Mouse (Mus musculus) erythroid progenitor cell, adult 5-6 weeks (primary cell): ENCODE measurements around the gene Adamts7. TPM values are rescaled to one million over a fixed set of nuclear protein-coding genes. Genes with fewer than 3 reads are reported as not detected.
A peak's percentile ranks its signal among the peaks of the same experiment; 100 is the strongest.

Experiments used
- ATAC-seq: replicated peaks from 2 replicates; pipeline ENCODE4 v1.8.0; 2016; ENCODE audit warnings: moderate number of reproducible peaks, mild to moderate bottlenecking, moderate TSS enrichment, inconsistent platforms; ENCODE audit not compliant: poor library complexity, low FRiP score, severe bottlenecking
- total RNA-seq, 2 experiments: library from RNA; stranded (forward) in 1 of 2; stranded (reverse) in 1 of 2; fragments of 150-400 nt in 1 of 2; fragments of 186-747, 209-891 nt in 1 of 2; gene quantifications; 2 replicates each; pipeline versions ENCODE4 v1.2.3 to v1.2.4; 2015 to 2017; ENCODE audit warnings: low replicate concordance in 2 of 2

Adamts7 gene
- total RNA-seq, 2 experiments from 2014 or later, result not detected

- ATAC-seq, result no peak
Measured at GRCm38 (mm10) chr9:90189391-90189790, 26.5 kb downstream of the Adamts7 start.

- ATAC-seq, result no peak
Measured at GRCm38 (mm10) chr9:90195000-90195399, 32.1 kb downstream of the Adamts7 start.

GRCm38 (mm10) chr9:90196262-90196661 is 33.4 kb downstream of the Adamts7 start:
- no peak for ATAC-seq

- ATAC-seq, result no peak
Measured at GRCm38 (mm10) chr9:90197116-90197665, 34.3 kb downstream of the Adamts7 start.

- no peak for ATAC-seq
Measured at GRCm38 (mm10) chr9:90197866-90198383, 35.1 kb downstream of the Adamts7 start.

GRCm38 (mm10) chr9:90198531-90199449 is 35.9 kb downstream of the Adamts7 start:
- 0 out of 2 replicates have a peak, but pooled peaks have one; percentile 18 for ATAC-seq

GRCm38 (mm10) chr9:90199611-90200010 is 36.7 kb downstream of the Adamts7 start:
- no peak for ATAC-seq

GRCm38 (mm10) chr9:90200501-90200900 is 37.6 kb downstream of the Adamts7 start:
- ATAC-seq, result no peak

- ATAC-seq, result no peak
Measured at GRCm38 (mm10) chr9:90201096-90201495, 38.2 kb downstream of the Adamts7 start.

GRCm38 (mm10) chr9:90201541-90201940 is 38.7 kb downstream of the Adamts7 start:
- no peak for ATAC-seq

- ATAC-seq, result no peak
Measured at GRCm38 (mm10) chr9:90203233-90203632, 40.4 kb downstream of the Adamts7 start.

- ATAC-seq, result no peak
Measured at GRCm38 (mm10) chr9:90204396-90204915, 41.6 kb downstream of the Adamts7 start.

- ATAC-seq, result peak; percentile 73
Measured at GRCm38 (mm10) chr9:90206500-90206899, 43.6 kb downstream of the Adamts7 start.

- no peak for ATAC-seq
Measured at GRCm38 (mm10) chr9:90207808-90208207, 44.9 kb downstream of the Adamts7 start.

- ATAC-seq, result no peak
Measured at GRCm38 (mm10) chr9:90208655-90209054, 45.8 kb downstream of the Adamts7 start.

- ATAC-seq, result no peak
Measured at GRCm38 (mm10) chr9:90213127-90213526, 50.3 kb downstream of the Adamts7 start.

GRCm38 (mm10) chr9:90216259-90217001 is 53.6 kb downstream of the Adamts7 start:
- no peak for ATAC-seq

- no peak for ATAC-seq
Measured at GRCm38 (mm10) chr9:90217501-90217900, 54.6 kb downstream of the Adamts7 start.

- ATAC-seq, result no peak
Measured at GRCm38 (mm10) chr9:90222275-90222674, 59.4 kb downstream of the Adamts7 start.
